Mouse (Mus musculus) layer of hippocampus, adult 18-20 months (tissue): ENCODE data around the gene Fkbp5. TPM values are rescaled to one million over a fixed set of nuclear protein-coding genes. Genes with fewer than 3 reads are reported as not detected.

ENCODE experiments used
- DNase-seq, 2 experiments: peaks; one replicate each; pipeline ENCODE4 v3.0.0; 2022; ENCODE audit warnings: low spot score in 2 of 2
- total RNA-seq, 2 experiments: library from RNA; stranded (reverse); gene quantifications; 2 replicates each; pipeline ENCODE4 v1.2.3; 2021

Fkbp5 gene
- total RNA-seq, 2 experiments from 2014 or later, result 81.9 to 84.3 TPM

- peak in 1 of 2 experiments; percentile 19 for DNase-seq
Observed at GRCm38 (mm10) chr17:28524009-28524695, 6.8 kb upstream of the Fkbp5 start.

- DNase-seq, result no peak
Observed at GRCm38 (mm10) chr17:28523355-28524008, 6.2 kb upstream of the Fkbp5 start.

- peak; percentile 92 to 97 for DNase-seq
Observed at GRCm38 (mm10) chr17:28522623-28523354, 5.5 kb upstream of the Fkbp5 start.

- peak in 1 of 2 experiments; percentile 37 for DNase-seq
Observed at GRCm38 (mm10) chr17:28521920-28522319, 4.6 kb upstream of the Fkbp5 start.

- no peak for DNase-seq
Observed at GRCm38 (mm10) chr17:28521071-28521726, 3.9 kb upstream of the Fkbp5 start.

- no peak for DNase-seq
Observed at GRCm38 (mm10) chr17:28520561-28520960, 3.2 kb upstream of the Fkbp5 start.

- DNase-seq, result peak in 1 of 2 experiments; percentile 23
Observed at GRCm38 (mm10) chr17:28519827-28520226, 2.5 kb upstream of the Fkbp5 start.

- peak in 1 of 2 experiments; percentile 33 for DNase-seq
Observed at GRCm38 (mm10) chr17:28518615-28519071, 1.3 kb upstream of the Fkbp5 start.

- peak; percentile 82 to 94 for DNase-seq
Observed at GRCm38 (mm10) chr17:28517956-28518614, 758 bp upstream of the Fkbp5 start.

GRCm38 (mm10) chr17:28516881-28517280, 446 bp downstream of the Fkbp5 start:
- no peak for DNase-seq

- DNase-seq, result no peak
Observed at GRCm38 (mm10) chr17:28515431-28516341, 1.6 kb downstream of the Fkbp5 start.

- DNase-seq, result no peak
Observed at GRCm38 (mm10) chr17:28514555-28514954, 2.8 kb downstream of the Fkbp5 start.

- DNase-seq, result peak in 1 of 2 experiments; percentile 18
Observed at GRCm38 (mm10) chr17:28513844-28514243, 3.5 kb downstream of the Fkbp5 start.

GRCm38 (mm10) chr17:28513337-28513736, 4.0 kb downstream of the Fkbp5 start:
- no peak for DNase-seq

- peak in 1 of 2 experiments; percentile 26 for DNase-seq
Observed at GRCm38 (mm10) chr17:28512696-28513095, 4.6 kb downstream of the Fkbp5 start.

GRCm38 (mm10) chr17:28511616-28512541, 5.4 kb downstream of the Fkbp5 start:
- DNase-seq, result no peak

GRCm38 (mm10) chr17:28510445-28511342, 6.6 kb downstream of the Fkbp5 start:
- DNase-seq, result no peak

- no peak for DNase-seq
Observed at GRCm38 (mm10) chr17:28507496-28507895, 9.8 kb downstream of the Fkbp5 start.
